Mouse (Mus musculus): Measurements from ENCODE around the gene Ncmap. TPM values are rescaled to one million over a fixed set of nuclear protein-coding genes. Genes with fewer than 3 reads are reported as not detected.
A peak's percentile ranks its signal among the peaks of the same experiment; 100 is the strongest.

Gene Ncmap
- polyA plus RNA-seq, 1 experiment from 2014 or later, result 6.0 TPM

DNA sequence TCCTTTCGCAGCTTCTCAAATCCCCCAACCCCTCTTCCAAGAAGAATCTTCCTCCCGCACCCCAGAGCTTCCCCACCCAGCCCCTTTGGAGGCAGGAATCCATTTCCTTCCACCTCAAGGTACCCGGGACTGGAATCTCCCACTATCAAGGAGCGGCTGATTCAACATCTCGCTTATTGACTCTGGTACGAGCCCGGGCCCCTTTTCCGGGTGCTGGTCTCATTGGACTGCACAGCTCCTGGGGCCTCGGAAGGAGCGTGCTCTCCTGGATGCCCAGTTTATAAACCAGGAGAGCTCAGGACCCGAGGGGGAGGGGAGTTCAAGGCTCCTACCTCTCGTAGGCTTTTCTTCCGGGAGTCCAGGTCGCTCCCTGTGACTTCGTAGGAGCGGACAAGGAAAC lies 476 bp downstream of the Ncmap start:
- no peak overlapping the region for H3K27ac ChIP-seq
- peak overlapping the region; percentile 69 for H3K9ac ChIP-seq
- peaks cover 40% of the 10 kb centered on the region for H3K27me3 ChIP-seq
- H3K9me3 ChIP-seq, result no peaks in the 10 kb centered on the region
- H3K4me2 ChIP-seq, result peak overlapping the region; percentile 85
- H3K4me3 ChIP-seq, result peak overlapping the region; percentile 48
- 4% methylated on average over 16 of the region's 16 CpGs for WGBS
- peaks cover 15% of the 10 kb centered on the region for H3K4me1 ChIP-seq
- ATAC-seq (ENCODE audit: insufficient number of reproducible peaks, insufficient read depth, low FRiP score, low TSS enrichment, low read depth), result no peak
- no peaks in the 10 kb centered on the region for H3K36me3 ChIP-seq

GRCm38 (mm10) chr4:135396303-135396702 lies 1.7 kb downstream of the Ncmap start:
- Histone ChIP-seq H3K36me3 (no peaks in the 10 kb centered on the region), H3K27ac (no peak overlapping the region), H3K9ac (no peak overlapping the region), H3K4me3 (no peak overlapping the region), H3K9me3 (no peaks in the 10 kb centered on the region), H3K4me2 (no peak overlapping the region), H3K4me1 (peaks cover 15% of the 10 kb centered on the region), H3K27me3 (peaks cover 40% of the 10 kb centered on the region)
- WGBS, result 88% methylated on average over 5 of the region's 5 CpGs
- ATAC-seq (ENCODE audit: insufficient number of reproducible peaks, insufficient read depth, low FRiP score, low TSS enrichment, low read depth), result no peak

- ATAC-seq (ENCODE audit: insufficient number of reproducible peaks, insufficient read depth, low FRiP score, low TSS enrichment, low read depth), result no peak
- no peak overlapping the region for H3K4me3 ChIP-seq
- H3K27ac ChIP-seq, result no peak overlapping the region
- no peaks in the 10 kb centered on the region for H3K9me3 ChIP-seq
- no peak overlapping the region for H3K4me2 ChIP-seq
- H3K4me1 ChIP-seq, result peaks cover 15% of the 10 kb centered on the region
- no peak overlapping the region for H3K9ac ChIP-seq
- no peaks in the 10 kb centered on the region for H3K36me3 ChIP-seq
- peaks cover 40% of the 10 kb centered on the region for H3K27me3 ChIP-seq
- 79% methylated on average over 4 of the region's 4 CpGs for WGBS
These were observed 2.7 kb downstream of the Ncmap start for GRCm38 (mm10) chr4:135395375-135395774.

DNA sequence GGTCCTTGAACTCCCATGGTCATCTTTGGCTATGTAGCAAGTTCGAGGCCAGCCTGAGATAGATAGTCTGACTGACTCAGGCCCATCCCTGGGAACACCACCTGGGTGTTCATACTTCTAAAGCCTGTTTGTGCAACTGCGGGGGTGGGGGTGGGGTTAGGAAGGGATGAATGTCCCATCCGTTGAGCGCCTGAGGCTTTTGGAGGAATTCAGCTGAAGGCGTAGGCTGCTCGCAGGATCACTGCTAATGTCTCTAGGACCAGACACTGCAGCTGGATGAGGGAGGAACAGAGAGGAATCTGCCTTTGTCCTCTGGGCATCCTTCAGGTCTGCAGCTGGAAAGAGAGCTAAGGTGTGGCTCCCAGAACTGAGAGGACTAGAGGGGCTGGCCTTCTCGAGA lies 3.4 kb downstream of the Ncmap start:
- Histone ChIP-seq H3K27ac (no peak overlapping the region), H3K27me3 (peaks cover 38% of the 10 kb centered on the region), H3K4me2 (no peak overlapping the region), H3K4me3 (no peak overlapping the region), H3K9ac (no peak overlapping the region), H3K36me3 (no peaks in the 10 kb centered on the region), H3K9me3 (no peaks in the 10 kb centered on the region), H3K4me1 (peaks cover 15% of the 10 kb centered on the region)
- no peak for ATAC-seq (ENCODE audit: insufficient number of reproducible peaks, insufficient read depth, low FRiP score, low TSS enrichment, low read depth)
- WGBS, result 75% methylated on average over 7 of the region's 7 CpGs

GRCm38 (mm10) chr4:135393381-135393780 lies 4.6 kb downstream of the Ncmap start:
- H3K27ac ChIP-seq, result no peak overlapping the region
- peaks cover 25% of the 10 kb centered on the region for H3K27me3 ChIP-seq
- ATAC-seq (ENCODE audit: insufficient number of reproducible peaks, insufficient read depth, low FRiP score, low TSS enrichment, low read depth), result no peak
- no peak overlapping the region for H3K9ac ChIP-seq
- no peaks in the 10 kb centered on the region for H3K36me3 ChIP-seq
- H3K4me3 ChIP-seq, result no peak overlapping the region
- H3K4me2 ChIP-seq, result no peak overlapping the region
- peaks cover 14% of the 10 kb centered on the region for H3K4me1 ChIP-seq
- WGBS, result 72% methylated on average over 6 of the region's 6 CpGs
- H3K9me3 ChIP-seq, result no peaks in the 10 kb centered on the region

DNA sequence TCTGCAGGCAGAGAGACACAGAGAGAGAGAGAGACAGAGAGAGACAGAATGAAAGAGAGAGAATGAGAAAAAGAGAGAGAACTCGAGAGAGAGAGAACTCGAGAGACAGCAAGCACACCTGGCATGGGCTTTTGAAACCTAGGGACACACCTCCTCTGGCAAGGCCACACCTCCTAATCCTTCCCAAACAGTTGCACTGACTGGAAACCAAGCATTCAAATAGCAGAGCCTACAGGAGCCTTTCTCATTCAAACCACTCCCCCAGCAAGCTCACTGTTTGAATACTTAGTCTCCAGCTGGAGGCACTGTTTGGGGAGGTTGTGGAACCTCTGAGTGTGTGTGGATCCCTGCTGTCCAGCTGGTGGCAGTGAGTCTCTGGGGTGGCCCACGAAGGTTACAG lies 5.2 kb downstream of the Ncmap start:
- no peaks in the 10 kb centered on the region for H3K9me3 ChIP-seq
- no peak for ATAC-seq (ENCODE audit: insufficient number of reproducible peaks, insufficient read depth, low FRiP score, low TSS enrichment, low read depth)

DNA sequence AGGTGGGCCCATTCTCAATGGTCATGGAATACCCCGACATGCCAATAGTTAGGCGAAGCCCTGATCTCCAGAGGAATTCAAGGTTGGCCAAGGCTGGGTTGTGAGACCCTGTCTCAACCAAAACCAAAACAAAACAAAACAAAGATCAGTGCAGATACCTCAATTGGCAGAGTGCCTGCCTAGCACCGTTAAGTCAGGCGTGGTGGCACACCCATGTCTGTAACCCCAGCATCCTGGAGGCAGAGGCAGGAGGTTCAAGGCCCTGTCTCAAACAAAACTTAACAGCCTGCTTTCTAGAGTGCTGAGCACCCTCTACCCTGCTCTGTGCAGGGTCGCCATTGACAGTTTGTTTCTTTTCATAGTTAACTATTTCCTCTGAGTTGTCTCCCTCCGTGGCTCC lies 7.0 kb downstream of the Ncmap start:
- H3K4me3 ChIP-seq, result no peak overlapping the region
- no peak overlapping the region for H3K9ac ChIP-seq
- H3K36me3 ChIP-seq, result no peaks in the 10 kb centered on the region
- H3K27me3 ChIP-seq, result peaks cover 2% of the 10 kb centered on the region
- H3K27ac ChIP-seq, result no peak overlapping the region
- H3K9me3 ChIP-seq, result no peaks in the 10 kb centered on the region
- WGBS, result 69% methylated on average over 6 of the region's 6 CpGs
- peaks cover 2% of the 10 kb centered on the region; the same call in 1 of the 2 replicates for H3K4me1 ChIP-seq
- no peak for ATAC-seq (ENCODE audit: insufficient number of reproducible peaks, insufficient read depth, low FRiP score, low TSS enrichment, low read depth)
- H3K4me2 ChIP-seq, result no peak overlapping the region

More for the DNA sequence above, 5.2 kb downstream of the Ncmap start:
- no peaks in the 10 kb centered on the region for H3K36me3 ChIP-seq
- WGBS, result 73% methylated on average over 3 of the region's 3 CpGs
- H3K4me1 ChIP-seq, result peaks cover 8% of the 10 kb centered on the region
- peaks cover 20% of the 10 kb centered on the region for H3K27me3 ChIP-seq
- no peak overlapping the region for H3K4me2 ChIP-seq
- H3K4me3 ChIP-seq, result no peak overlapping the region
- no peak overlapping the region for H3K9ac ChIP-seq
- no peak overlapping the region for H3K27ac ChIP-seq

DNA sequence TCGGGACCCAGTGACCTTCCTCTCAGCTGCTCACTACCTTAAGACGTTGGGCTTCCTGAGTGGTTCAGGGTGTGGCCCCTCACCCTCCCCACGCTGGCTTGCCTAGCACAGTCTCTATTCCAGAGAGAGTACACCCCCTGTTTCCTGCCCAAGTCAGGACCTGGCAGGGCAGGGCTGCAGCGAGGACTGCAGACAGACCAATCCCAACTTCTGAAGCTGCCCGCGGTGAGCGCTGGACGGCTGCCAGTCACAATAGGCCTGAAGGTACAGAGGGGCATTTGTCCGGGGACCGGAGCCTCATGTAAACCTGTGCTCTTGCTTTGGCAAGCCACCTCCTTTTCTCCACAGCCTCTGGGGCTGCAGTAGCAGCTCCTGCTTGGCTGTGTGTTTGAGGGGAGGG lies 12.4 kb downstream of the Ncmap start:
- no peak overlapping the region for H3K4me3 ChIP-seq
- no peaks in the 10 kb centered on the region for H3K36me3 ChIP-seq
- 0 out of 2 replicates have a peak overlapping the region, but pooled peaks have one; percentile 36 for H3K9ac ChIP-seq
- 0 out of 2 replicates have a peak, but pooled peaks cover 5% of the 10 kb centered on the region for H3K27me3 ChIP-seq
- WGBS, result 32% methylated on average over 10 of the region's 10 CpGs
- peak overlapping the region; percentile 20; the same call in 1 of the 2 replicates for H3K4me2 ChIP-seq
- no peaks in the 10 kb centered on the region for H3K9me3 ChIP-seq
- H3K27ac ChIP-seq, result no peak overlapping the region
- ATAC-seq (ENCODE audit: insufficient number of reproducible peaks, insufficient read depth, low FRiP score, low TSS enrichment, low read depth), result 0 out of 2 replicates have a peak, but pooled peaks have one; percentile 33
- peaks cover 25% of the 10 kb centered on the region for H3K4me1 ChIP-seq

- WGBS, result 4% methylated on average over 14 of the region's 14 CpGs
- Histone ChIP-seq H3K9ac (no peak overlapping the region), H3K4me2 (no peak overlapping the region), H3K9me3 (no peaks in the 10 kb centered on the region), H3K4me3 (no peak overlapping the region), H3K36me3 (no peaks in the 10 kb centered on the region), H3K27ac (no peak overlapping the region), H3K4me1 (peaks cover 25% of the 10 kb centered on the region), H3K27me3 (0 out of 2 replicates have a peak, but pooled peaks cover 5% of the 10 kb centered on the region)
- ATAC-seq (ENCODE audit: insufficient number of reproducible peaks, insufficient read depth, low FRiP score, low TSS enrichment, low read depth), result no peak
These were observed 15.7 kb downstream of the Ncmap start for GRCm38 (mm10) chr4:135382316-135382715.

- no peak for ATAC-seq (ENCODE audit: insufficient number of reproducible peaks, insufficient read depth, low FRiP score, low TSS enrichment, low read depth)
- Histone ChIP-seq H3K9ac (no peak overlapping the region; the same call in 1 of the 2 replicates), H3K36me3 (no peaks in the 10 kb centered on the region), H3K4me2 (no peak overlapping the region), H3K4me3 (no peak overlapping the region), H3K27me3 (0 out of 2 replicates have a peak, but pooled peaks cover 5% of the 10 kb centered on the region), H3K4me1 (peaks cover 25% of the 10 kb centered on the region), H3K27ac (no peak overlapping the region), H3K9me3 (no peaks in the 10 kb centered on the region)
- WGBS, result 45% methylated on average over 8 of the region's 8 CpGs
These were observed 16.7 kb downstream of the Ncmap start for GRCm38 (mm10) chr4:135381355-135381754.

GRCm38 (mm10) chr4:135377241-135377640 lies 20.8 kb downstream of the Ncmap start:
- Histone ChIP-seq H3K4me1 (peaks cover 5% of the 10 kb centered on the region; the same call in 1 of the 2 replicates), H3K4me2 (no peak overlapping the region), H3K36me3 (no peaks in the 10 kb centered on the region), H3K27ac (no peak overlapping the region), H3K9me3 (peaks cover 5% of the 10 kb centered on the region; the same call in 1 of the 2 replicates), H3K4me3 (no peak overlapping the region), H3K27me3 (no peaks in the 10 kb centered on the region), H3K9ac (no peak overlapping the region)
- 83% methylated on average over 11 of the region's 11 CpGs for WGBS
- ATAC-seq (ENCODE audit: insufficient number of reproducible peaks, insufficient read depth, low FRiP score, low TSS enrichment, low read depth), result no peak

DNA sequence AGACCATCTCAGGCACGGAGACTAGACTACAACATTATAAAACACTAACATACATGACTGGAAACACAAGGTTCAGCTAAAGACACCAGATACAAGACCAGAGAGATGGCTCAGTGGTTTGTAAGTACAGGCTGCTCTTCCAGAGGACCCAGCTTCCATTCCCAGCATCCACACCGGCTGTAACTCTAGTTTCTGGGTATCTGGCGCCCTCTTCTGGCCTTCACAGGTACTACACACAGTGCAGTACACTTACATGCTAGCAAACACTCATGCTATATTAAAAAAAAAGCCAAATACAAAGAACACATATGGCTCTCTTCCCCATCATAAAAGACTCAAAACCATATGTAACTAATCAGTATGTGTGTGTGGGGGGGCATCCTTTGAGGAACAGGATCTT lies 22.6 kb downstream of the Ncmap start:
- ATAC-seq (ENCODE audit: insufficient number of reproducible peaks, insufficient read depth, low FRiP score, low TSS enrichment, low read depth), result no peak
- Histone ChIP-seq H3K9ac (no peak overlapping the region), H3K4me3 (no peak overlapping the region), H3K27me3 (no peaks in the 10 kb centered on the region), H3K4me2 (no peak overlapping the region), H3K4me1 (no peaks in the 10 kb centered on the region), H3K9me3 (peaks cover 5% of the 10 kb centered on the region; the same call in 1 of the 2 replicates), H3K36me3 (no peaks in the 10 kb centered on the region), H3K27ac (no peak overlapping the region)
- 53% methylated on average over 3 of the region's 3 CpGs for WGBS

All from embryonic facial prominence, embryonic 13.5 days (tissue).